Mouse (Mus musculus) liver, postnatal 0 days (tissue): ENCODE results near the gene Cacna2d2. TPM values are rescaled to one million over a fixed set of nuclear protein-coding genes. Genes with fewer than 3 reads are reported as not detected.
A peak's percentile ranks its signal among the peaks of the same experiment; 100 is the strongest.

ENCODE experiments used
- ATAC-seq: fragments of 200-750 bp; cut with Nextera tagmentation; 2 replicates; pipeline ENCODE4 v1.8.0; 2017; ENCODE audit warnings: mild to moderate bottlenecking, moderate library complexity
- DNase-seq: peaks from one replicate; pipeline ENCODE4 v3.0.0-alpha.2; 2016
- H3K27ac ChIP-seq: fragments of 300-500 bp; sonication (generic); 2 replicates; pipeline ENCODE4 v1.5.1; 2014; ENCODE audit warnings: antibody characterized with exemption, moderate library complexity, mild to moderate bottlenecking, low read depth
- H3K27me3 ChIP-seq: fragments of 300-500 bp; sonication (generic); 2 replicates; pipeline ENCODE4 v1.6.1; 2014; ENCODE audit warnings: low read length, control low read depth, mixed read lengths; ENCODE audit not compliant: insufficient read depth
- H3K36me3 ChIP-seq: fragments of 300-500 bp; sonication (generic); replicated peaks from 2 replicates; pipeline ENCODE4 v1.6.1; 2014; ENCODE audit warnings: mild to moderate bottlenecking, control low read depth, low read length, moderate library complexity, mixed read lengths; ENCODE audit not compliant: insufficient read depth
- H3K4me1 ChIP-seq: fragments of 300-500 bp; sonication (generic); 2 replicates; pipeline ENCODE4 v1.6.1; 2014; ENCODE audit warnings: antibody characterized with exemption, mild to moderate bottlenecking, control low read depth; ENCODE audit not compliant: insufficient read depth
- H3K4me2 ChIP-seq: fragments of 300-500 bp; sonication (generic); 2 replicates; pipeline ENCODE4 v1.6.1; 2014; ENCODE audit warnings: low read depth, mild to moderate bottlenecking, low read length, moderate library complexity, mixed read lengths
- H3K4me3 ChIP-seq: fragments of 300-500 bp; sonication (generic); 2 replicates; pipeline ENCODE4 v1.5.1; 2014; ENCODE audit warnings: low read depth, low read length
- H3K9ac ChIP-seq: fragments of 300-500 bp; sonication (generic); replicated peaks from 2 replicates; pipeline ENCODE4 v1.6.1; 2014; ENCODE audit warnings: mild to moderate bottlenecking, moderate library complexity
- H3K9me3 ChIP-seq: fragments of 300-500 bp; sonication (generic); 2 replicates; pipeline ENCODE4 v1.6.1; 2016; ENCODE audit warnings: mild to moderate bottlenecking, control low read depth, low read length, mixed read lengths
- CTCF ChIP-seq: sonication (generic); IDR thresholded peaks from 2 replicates; pipeline ENCODE4 v1.5.1; 2016; ENCODE audit warnings: antibody characterized with exemption, low read depth
- EP300 ChIP-seq: IDR thresholded peaks from 2 replicates; pipeline ENCODE4 v1.6.1; 2016; ENCODE audit warnings: antibody characterized with exemption, low read depth, mild to moderate bottlenecking
- WGBS: fragments of 180-500 bp; shearing (Covaris S2); extraction: QIAGEN DNeasy Blood & Tissue Kit; methylation state at CpG from one replicate; pipeline ENCODE4 v1.1.7; 2014; ENCODE audit not compliant: insufficient replicate concordance; 5-methylcytosine and 5-hydroxymethylcytosine counted together
- polyA plus RNA-seq: library from polyadenylated mRNA; unstranded; fragments of >200 nt; fragmentation: Nextera tagmentation; extraction: Ambion mirVana; gene quantifications from 2 replicates; pipeline ENCODE4 v1.2.1, GENCODE M21; 2015

Gene Cacna2d2
- polyA plus RNA-seq, 1 experiment from 2014 or later, result not detected

- ATAC-seq, result no peak
- no peak for DNase-seq
- TF ChIP-seq EP300 (no peak), CTCF (no peak)
- no peak overlapping the region for H3K4me3 ChIP-seq
- H3K36me3 ChIP-seq, result no peaks in the 10 kb centered on the region
- H3K4me2 ChIP-seq, result no peak overlapping the region
- H3K9ac ChIP-seq, result no peak overlapping the region
- 52% methylated on average over 4 of the region's 6 CpGs for WGBS
- no peak overlapping the region for H3K27ac ChIP-seq
- H3K27me3 ChIP-seq, result 0 out of 2 replicates have a peak, but pooled peaks cover 2% of the 10 kb centered on the region
- no peaks in the 10 kb centered on the region for H3K9me3 ChIP-seq
- H3K4me1 ChIP-seq, result no peaks in the 10 kb centered on the region
Observed at GRCm38 (mm10) chr9:107445011-107445471, 45.6 kb downstream of the Cacna2d2 start.

GRCm38 (mm10) chr9:107448805-107449517 is 49.5 kb downstream of the Cacna2d2 start:
- Histone ChIP-seq H3K9me3 (no peaks in the 10 kb centered on the region), H3K27ac (no peak overlapping the region), H3K36me3 (no peaks in the 10 kb centered on the region), H3K27me3 (0 out of 2 replicates have a peak, but pooled peaks cover 2% of the 10 kb centered on the region), H3K9ac (no peak overlapping the region), H3K4me2 (no peak overlapping the region), H3K4me1 (no peaks in the 10 kb centered on the region), H3K4me3 (no peak overlapping the region)
- TF ChIP-seq CTCF (no peak), EP300 (no peak)
- 51% methylated on average over 22 of the region's 22 CpGs for WGBS
- ATAC-seq (no peak), DNase-seq (no peak)

- H3K27me3 ChIP-seq, result 0 out of 2 replicates have a peak, but pooled peaks cover 2% of the 10 kb centered on the region
- no peak for ATAC-seq
Observed at GRCm38 (mm10) chr9:107451400-107451799, 52.0 kb downstream of the Cacna2d2 start.

GRCm38 (mm10) chr9:107451891-107452521 is 52.6 kb downstream of the Cacna2d2 start:
- H3K27ac ChIP-seq, result no peak overlapping the region
- no peaks in the 10 kb centered on the region for H3K4me1 ChIP-seq
- 49% methylated on average over 11 of the region's 11 CpGs for WGBS
- no peak overlapping the region for H3K4me3 ChIP-seq
- no peak overlapping the region for H3K4me2 ChIP-seq
- H3K9ac ChIP-seq, result no peak overlapping the region
- DNase-seq, result no peak
- TF ChIP-seq EP300, result no peak
- no peak for ATAC-seq
- H3K9me3 ChIP-seq, result no peaks in the 10 kb centered on the region
- 0 out of 2 replicates have a peak, but pooled peaks cover 2% of the 10 kb centered on the region for H3K27me3 ChIP-seq
- no peaks in the 10 kb centered on the region for H3K36me3 ChIP-seq

More at GRCm38 (mm10) chr9:107451400-107451799, 52.0 kb downstream of the Cacna2d2 start:
- DNase-seq, result no peak
- Histone ChIP-seq H3K9me3 (no peaks in the 10 kb centered on the region), H3K4me3 (no peak overlapping the region), H3K27ac (no peak overlapping the region), H3K4me1 (no peaks in the 10 kb centered on the region), H3K9ac (no peak overlapping the region), H3K36me3 (no peaks in the 10 kb centered on the region), H3K4me2 (no peak overlapping the region)
- WGBS, result 63% methylated on average over 8 of the region's 8 CpGs
- TF ChIP-seq CTCF (no peak), EP300 (no peak)

GRCm38 (mm10) chr9:107452552-107452951 is 53.1 kb downstream of the Cacna2d2 start:
- Histone ChIP-seq H3K9ac (no peak overlapping the region), H3K4me1 (no peaks in the 10 kb centered on the region), H3K4me2 (no peak overlapping the region), H3K36me3 (no peaks in the 10 kb centered on the region), H3K27me3 (0 out of 2 replicates have a peak, but pooled peaks cover 2% of the 10 kb centered on the region), H3K9me3 (no peaks in the 10 kb centered on the region), H3K4me3 (no peak overlapping the region), H3K27ac (no peak overlapping the region)
- 19% methylated on average over 4 of the region's 4 CpGs for WGBS
- DNase-seq (peak; percentile 41), ATAC-seq (no peak)
- TF ChIP-seq CTCF (peak; percentile 75), EP300 (no peak)

- Histone ChIP-seq H3K9ac (no peak overlapping the region), H3K9me3 (no peaks in the 10 kb centered on the region), H3K27me3 (0 out of 2 replicates have a peak, but pooled peaks cover 2% of the 10 kb centered on the region), H3K4me1 (no peaks in the 10 kb centered on the region), H3K36me3 (no peaks in the 10 kb centered on the region), H3K4me2 (no peak overlapping the region), H3K27ac (no peak overlapping the region), H3K4me3 (no peak overlapping the region)
- TF ChIP-seq CTCF (0 out of 2 replicates have a peak, but pooled peaks have one; percentile 29), EP300 (no peak)
- peak; percentile 36 for DNase-seq
- WGBS, result 50% methylated on average over 8 of the region's 8 CpGs
- no peak for ATAC-seq
Observed at GRCm38 (mm10) chr9:107453151-107453550, 53.7 kb downstream of the Cacna2d2 start.
